Mouse (Mus musculus) thymus, adult 2 months (tissue): ENCODE data around the gene Elof1.
"Not testable (repeated sequence)": the region's sequence is repeated elsewhere in the genome, so short reads cannot be mapped to it uniquely, and the experiment has no call there.

Experiments
- CTCF ChIP-seq: fragments of 200-500 bp; IDR thresholded peaks from 2 replicates; pipeline ENCODE4 v1.5.1; 2012; ENCODE audit warnings: mild to moderate bottlenecking, control low read depth, low read length, moderate library complexity, borderline replicate concordance; ENCODE audit not compliant: control insufficient read depth, poor library complexity, insufficient read depth; ENCODE audit errors: extremely low read depth
- POLR2A ChIP-seq: fragments of 200-500 bp; IDR thresholded peaks from 2 replicates; pipeline ENCODE4 v1.6.1; 2012; ENCODE audit warnings: mild to moderate bottlenecking, low read length, control low read depth, moderate library complexity; ENCODE audit not compliant: control insufficient read depth, poor library complexity, insufficient read depth; ENCODE audit errors: extremely low read depth

- TF ChIP-seq CTCF, POLR2A: not testable (repeated sequence)
These were observed 41.2 kb downstream of the Elof1 start for GRCm38 (mm10) chr9:22075778-22076177.
